Mouse (Mus musculus): ENCODE results near the gene Rasgrp3. TPM values are rescaled to one million over a fixed set of nuclear protein-coding genes. Genes with fewer than 3 reads are reported as not detected.

The Rasgrp3 gene
- 5.5 and 8.3 TPM in 2 replicates for polyA plus RNA-seq (2014; fragmentation: Nextera tagmentation; extraction: Ambion mirVana)

GRCm38 (mm10) chr17:75435599-75435998 is at the start of gene Rasgrp3:
Gene Rasgrp3, plus strand, starts transcription at chr17:75435896.
- H3K4me2 ChIP-seq: no peak within 1 kb of the TSS
- DNase-seq (ENCODE audit: low spot score, missing footprints) (peak; percentile 79), ATAC-seq (ENCODE audit: low FRiP score) (no peak)
- H3K36me3 ChIP-seq (ENCODE audit: control insufficient read depth, insufficient read depth, low read length): no peaks in the 10 kb centered on the region
- H3K9ac ChIP-seq (ENCODE audit: low read length): no peak within 1 kb of the TSS
- 78% methylated on average over 6 of the region's 6 CpGs for WGBS
- H3K27ac ChIP-seq (ENCODE audit: low read depth, low read length): no peak within 1 kb of the TSS
- no peaks in the 10 kb centered on the region for H3K27me3 ChIP-seq (ENCODE audit: control insufficient read depth, insufficient read depth, low read length)
- peaks cover 5% of the 10 kb centered on the region; the same call in 1 of the 2 replicates for H3K4me1 ChIP-seq (ENCODE audit: control insufficient read depth, insufficient read depth, low read length)
- no peak within 1 kb of the TSS for H3K4me3 ChIP-seq (ENCODE audit: low read depth, low read length)
- no peaks in the 10 kb centered on the region for H3K9me3 ChIP-seq (ENCODE audit: control insufficient read depth, low read length)

DNA sequence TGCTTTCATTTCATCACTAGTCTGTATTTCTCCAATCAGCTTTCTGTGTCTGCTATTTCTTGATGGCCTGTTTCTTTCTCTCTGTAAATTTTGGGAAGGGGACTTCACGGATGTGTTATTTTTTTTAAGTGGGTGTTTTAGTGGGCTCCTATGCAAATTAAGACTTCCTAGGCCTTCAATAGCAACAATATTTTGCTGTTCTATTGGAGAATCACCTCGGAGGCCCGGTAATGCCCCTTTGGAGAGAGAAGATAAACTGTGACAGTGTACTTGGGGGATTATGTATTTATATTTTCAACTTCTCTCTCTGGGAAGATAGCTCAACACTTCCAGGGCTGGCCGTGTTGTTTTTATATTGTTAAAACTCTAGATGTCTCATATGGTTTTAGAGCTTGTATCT is 47.3 kb upstream of the Rasgrp3 start:
- no peak overlapping the region for H3K27ac ChIP-seq (ENCODE audit: low read depth, low read length)
- ATAC-seq (ENCODE audit: low FRiP score) (no peak), DNase-seq (ENCODE audit: low spot score, missing footprints) (no peak)
- no peaks in the 10 kb centered on the region for H3K4me1 ChIP-seq (ENCODE audit: control insufficient read depth, insufficient read depth, low read length)
- WGBS: 83% methylated on average over 4 of the region's 4 CpGs
- no peak overlapping the region for H3K9ac ChIP-seq (ENCODE audit: low read length)
- no peak overlapping the region for H3K4me2 ChIP-seq
- no peak overlapping the region for H3K4me3 ChIP-seq (ENCODE audit: low read depth, low read length)
- no peaks in the 10 kb centered on the region for H3K36me3 ChIP-seq (ENCODE audit: control insufficient read depth, insufficient read depth, low read length)
- no peaks in the 10 kb centered on the region for H3K9me3 ChIP-seq (ENCODE audit: control insufficient read depth, low read length)
- no peaks in the 10 kb centered on the region for H3K27me3 ChIP-seq (ENCODE audit: control insufficient read depth, insufficient read depth, low read length)

DNA sequence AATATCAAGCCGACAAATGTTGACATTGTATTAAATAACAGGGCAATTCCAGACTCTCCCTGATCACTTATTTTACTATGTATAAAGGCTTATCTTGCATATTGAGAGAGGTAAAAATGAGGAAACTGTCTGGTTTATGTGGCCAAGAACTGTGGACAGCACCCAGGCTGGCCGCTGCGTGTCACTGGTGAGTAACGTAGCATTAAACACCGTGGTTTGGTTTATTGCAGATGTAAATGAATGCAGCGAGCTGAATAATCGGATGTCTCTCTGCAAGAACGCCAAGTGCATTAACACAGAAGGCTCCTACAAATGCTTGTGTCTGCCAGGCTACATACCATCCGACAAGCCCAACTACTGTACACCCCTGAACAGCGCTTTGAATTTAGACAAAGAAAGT is 45.6 kb upstream of the Rasgrp3 start:
- H3K9me3 ChIP-seq (ENCODE audit: control insufficient read depth, low read length): no peaks in the 10 kb centered on the region
- H3K36me3 ChIP-seq (ENCODE audit: control insufficient read depth, insufficient read depth, low read length): no peaks in the 10 kb centered on the region
- H3K4me2 ChIP-seq: no peak overlapping the region
- H3K4me3 ChIP-seq (ENCODE audit: low read depth, low read length): no peak overlapping the region
- WGBS: 89% methylated on average over 10 of the region's 10 CpGs
- no peaks in the 10 kb centered on the region for H3K27me3 ChIP-seq (ENCODE audit: control insufficient read depth, insufficient read depth, low read length)
- DNase-seq (ENCODE audit: low spot score, missing footprints) (no peak), ATAC-seq (ENCODE audit: low FRiP score) (no peak)
- no peak overlapping the region for H3K9ac ChIP-seq (ENCODE audit: low read length)
- H3K4me1 ChIP-seq (ENCODE audit: control insufficient read depth, insufficient read depth, low read length): no peaks in the 10 kb centered on the region
- no peak overlapping the region for H3K27ac ChIP-seq (ENCODE audit: low read depth, low read length)

DNA sequence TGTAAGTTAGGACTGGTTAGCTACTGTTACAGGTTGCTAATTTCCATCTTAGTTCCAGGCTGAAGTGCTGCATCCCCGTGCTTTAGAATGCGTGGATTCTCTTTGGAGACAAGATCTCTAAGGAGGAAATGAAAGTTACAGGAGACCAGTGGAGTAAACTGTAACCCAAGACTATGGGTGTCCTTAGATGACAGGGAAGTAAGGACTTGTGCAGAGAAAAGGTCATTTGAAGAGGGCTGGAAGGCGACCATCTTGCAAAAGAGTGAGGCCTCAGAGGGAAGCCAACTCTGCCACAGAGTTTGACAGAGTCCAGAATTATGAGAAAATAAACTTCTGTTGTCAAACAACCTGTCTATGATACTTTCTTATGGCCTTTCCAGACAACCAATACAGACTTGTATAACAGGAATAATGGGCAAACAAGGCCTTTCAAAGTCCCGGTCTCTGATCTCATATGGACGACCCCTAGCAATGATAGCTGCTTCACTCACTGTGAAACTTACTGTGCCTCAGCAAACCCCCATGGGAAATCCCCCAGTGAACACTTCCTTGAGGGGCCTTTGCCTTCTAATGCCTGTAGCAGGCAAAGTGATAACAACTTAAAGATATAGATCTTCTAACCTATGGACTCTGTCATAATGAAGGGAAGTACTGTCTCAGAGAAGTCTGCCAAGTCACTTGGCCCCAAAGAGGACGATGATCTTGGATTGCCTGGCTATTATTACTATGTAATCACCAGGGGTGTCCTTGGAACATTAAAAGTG is 44.1 kb upstream of the Rasgrp3 start:
- no peaks in the 10 kb centered on the region for H3K9me3 ChIP-seq (ENCODE audit: control insufficient read depth, low read length)
- ATAC-seq (ENCODE audit: low FRiP score): no peak
- no peaks in the 10 kb centered on the region for H3K36me3 ChIP-seq (ENCODE audit: control insufficient read depth, insufficient read depth, low read length)
- no peak for DNase-seq (ENCODE audit: low spot score, missing footprints)
- no peak overlapping the region for H3K27ac ChIP-seq (ENCODE audit: low read depth, low read length)
- H3K4me2 ChIP-seq: no peak overlapping the region
- H3K4me3 ChIP-seq (ENCODE audit: low read depth, low read length): no peak overlapping the region
- no peak overlapping the region for H3K9ac ChIP-seq (ENCODE audit: low read length)
- 88% methylated on average over 6 of the region's 6 CpGs for WGBS
- no peaks in the 10 kb centered on the region for H3K4me1 ChIP-seq (ENCODE audit: control insufficient read depth, insufficient read depth, low read length)
- H3K27me3 ChIP-seq (ENCODE audit: control insufficient read depth, insufficient read depth, low read length): no peaks in the 10 kb centered on the region

- H3K4me1 ChIP-seq (ENCODE audit: control insufficient read depth, insufficient read depth, low read length): no peaks in the 10 kb centered on the region
- no peak overlapping the region for H3K9ac ChIP-seq (ENCODE audit: low read length)
- H3K4me3 ChIP-seq (ENCODE audit: low read depth, low read length): no peak overlapping the region
- 51% methylated on average over 4 of the region's 4 CpGs for WGBS
- H3K4me2 ChIP-seq: no peak overlapping the region
- H3K27me3 ChIP-seq (ENCODE audit: control insufficient read depth, insufficient read depth, low read length): no peaks in the 10 kb centered on the region
- ATAC-seq (ENCODE audit: low FRiP score): no peak
- H3K27ac ChIP-seq (ENCODE audit: low read depth, low read length): no peak overlapping the region
- no peaks in the 10 kb centered on the region for H3K36me3 ChIP-seq (ENCODE audit: control insufficient read depth, insufficient read depth, low read length)
- no peak for DNase-seq (ENCODE audit: low spot score, missing footprints)
- no peaks in the 10 kb centered on the region for H3K9me3 ChIP-seq (ENCODE audit: control insufficient read depth, low read length)
Measured at GRCm38 (mm10) chr17:75406405-75406804, 29.3 kb upstream of the Rasgrp3 start.

- no peak overlapping the region for H3K4me3 ChIP-seq (ENCODE audit: low read depth, low read length)
- H3K4me2 ChIP-seq: no peak overlapping the region
- H3K27me3 ChIP-seq (ENCODE audit: control insufficient read depth, insufficient read depth, low read length): no peaks in the 10 kb centered on the region
- no peak overlapping the region for H3K9ac ChIP-seq (ENCODE audit: low read length)
- 84% methylated on average over 3 of the region's 3 CpGs for WGBS
- H3K27ac ChIP-seq (ENCODE audit: low read depth, low read length): no peak overlapping the region
- no peaks in the 10 kb centered on the region for H3K9me3 ChIP-seq (ENCODE audit: control insufficient read depth, low read length)
- no peaks in the 10 kb centered on the region for H3K36me3 ChIP-seq (ENCODE audit: control insufficient read depth, insufficient read depth, low read length)
- ATAC-seq (ENCODE audit: low FRiP score): no peak
- H3K4me1 ChIP-seq (ENCODE audit: control insufficient read depth, insufficient read depth, low read length): no peaks in the 10 kb centered on the region
- DNase-seq (ENCODE audit: low spot score, missing footprints): peak; percentile 57
Measured at GRCm38 (mm10) chr17:75416861-75417260, 18.8 kb upstream of the Rasgrp3 start.

- Histone ChIP-seq H3K36me3 (ENCODE audit: control insufficient read depth, insufficient read depth, low read length) (no peaks in the 10 kb centered on the region), H3K9me3 (ENCODE audit: control insufficient read depth, low read length) (no peaks in the 10 kb centered on the region), H3K4me1 (ENCODE audit: control insufficient read depth, insufficient read depth, low read length) (peaks cover 3% of the 10 kb centered on the region; the same call in 1 of the 2 replicates), H3K27me3 (ENCODE audit: control insufficient read depth, insufficient read depth, low read length) (no peaks in the 10 kb centered on the region), H3K4me2 (no peak overlapping the region), H3K27ac (ENCODE audit: low read depth, low read length) (no peak overlapping the region), H3K4me3 (ENCODE audit: low read depth, low read length) (no peak overlapping the region), H3K9ac (ENCODE audit: low read length) (no peak overlapping the region)
- 88% methylated on average over 2 of the region's 2 CpGs for WGBS
- DNase-seq (ENCODE audit: low spot score, missing footprints) (peak; percentile 59), ATAC-seq (ENCODE audit: low FRiP score) (no peak)
Measured at GRCm38 (mm10) chr17:75434152-75434551, 1.5 kb upstream of the Rasgrp3 start.

DNA sequence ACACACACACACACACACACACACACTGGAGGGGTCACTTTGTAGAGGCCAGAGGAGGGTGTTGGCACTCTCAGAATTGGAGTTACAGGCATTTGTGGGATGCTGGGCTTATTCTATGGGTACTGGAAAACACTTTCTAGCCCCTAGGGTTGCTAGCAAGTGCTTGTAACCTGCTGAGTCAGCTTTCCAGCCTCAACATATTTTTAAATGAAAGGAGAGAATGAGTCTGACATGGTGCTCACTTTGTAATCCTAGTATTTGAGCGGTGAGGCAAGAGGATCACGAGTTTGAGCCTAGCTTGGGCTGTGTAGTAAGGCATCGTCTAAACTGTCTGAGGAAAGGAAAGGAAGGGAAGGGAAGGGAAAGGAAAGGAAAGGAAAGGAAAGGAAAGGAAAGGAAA is 825 bp upstream of the Rasgrp3 start:
- no peak for ATAC-seq (ENCODE audit: low FRiP score)

GRCm38 (mm10) chr17:75436095-75436494 is 399 bp downstream of the Rasgrp3 start:
- Histone ChIP-seq H3K9me3 (ENCODE audit: control insufficient read depth, low read length) (no peaks in the 10 kb centered on the region), H3K27ac (ENCODE audit: low read depth, low read length) (no peak overlapping the region), H3K4me2 (no peak overlapping the region), H3K27me3 (ENCODE audit: control insufficient read depth, insufficient read depth, low read length) (no peaks in the 10 kb centered on the region), H3K36me3 (ENCODE audit: control insufficient read depth, insufficient read depth, low read length) (no peaks in the 10 kb centered on the region), H3K4me3 (ENCODE audit: low read depth, low read length) (no peak overlapping the region), H3K9ac (ENCODE audit: low read length) (no peak overlapping the region), H3K4me1 (ENCODE audit: control insufficient read depth, insufficient read depth, low read length) (peaks cover 5% of the 10 kb centered on the region; the same call in 1 of the 2 replicates)
- 86% methylated on average over 8 of the region's 8 CpGs for WGBS
- DNase-seq (ENCODE audit: low spot score, missing footprints): no peak
- ATAC-seq (ENCODE audit: low FRiP score): no peak

More for the DNA sequence above, 825 bp upstream of the Rasgrp3 start:
- H3K4me1 ChIP-seq (ENCODE audit: control insufficient read depth, insufficient read depth, low read length): peaks cover 5% of the 10 kb centered on the region; the same call in 1 of the 2 replicates
- peak; percentile 82 for DNase-seq (ENCODE audit: low spot score, missing footprints)
- no peaks in the 10 kb centered on the region for H3K27me3 ChIP-seq (ENCODE audit: control insufficient read depth, insufficient read depth, low read length)
- no peaks in the 10 kb centered on the region for H3K9me3 ChIP-seq (ENCODE audit: control insufficient read depth, low read length)
- H3K4me2 ChIP-seq: no peak overlapping the region
- no peak overlapping the region for H3K27ac ChIP-seq (ENCODE audit: low read depth, low read length)
- no peaks in the 10 kb centered on the region for H3K36me3 ChIP-seq (ENCODE audit: control insufficient read depth, insufficient read depth, low read length)
- 82% methylated on average over 3 of the region's 3 CpGs for WGBS
- no peak overlapping the region for H3K4me3 ChIP-seq (ENCODE audit: low read depth, low read length)
- no peak overlapping the region for H3K9ac ChIP-seq (ENCODE audit: low read length)
